Mouse (Mus musculus): ENCODE data around the gene Cacna1e. TPM values are rescaled to one million over a fixed set of nuclear protein-coding genes. Genes with fewer than 3 reads are reported as not detected.

Cacna1e gene
- polyA plus RNA-seq, 1 experiment, result not detected

DNA sequence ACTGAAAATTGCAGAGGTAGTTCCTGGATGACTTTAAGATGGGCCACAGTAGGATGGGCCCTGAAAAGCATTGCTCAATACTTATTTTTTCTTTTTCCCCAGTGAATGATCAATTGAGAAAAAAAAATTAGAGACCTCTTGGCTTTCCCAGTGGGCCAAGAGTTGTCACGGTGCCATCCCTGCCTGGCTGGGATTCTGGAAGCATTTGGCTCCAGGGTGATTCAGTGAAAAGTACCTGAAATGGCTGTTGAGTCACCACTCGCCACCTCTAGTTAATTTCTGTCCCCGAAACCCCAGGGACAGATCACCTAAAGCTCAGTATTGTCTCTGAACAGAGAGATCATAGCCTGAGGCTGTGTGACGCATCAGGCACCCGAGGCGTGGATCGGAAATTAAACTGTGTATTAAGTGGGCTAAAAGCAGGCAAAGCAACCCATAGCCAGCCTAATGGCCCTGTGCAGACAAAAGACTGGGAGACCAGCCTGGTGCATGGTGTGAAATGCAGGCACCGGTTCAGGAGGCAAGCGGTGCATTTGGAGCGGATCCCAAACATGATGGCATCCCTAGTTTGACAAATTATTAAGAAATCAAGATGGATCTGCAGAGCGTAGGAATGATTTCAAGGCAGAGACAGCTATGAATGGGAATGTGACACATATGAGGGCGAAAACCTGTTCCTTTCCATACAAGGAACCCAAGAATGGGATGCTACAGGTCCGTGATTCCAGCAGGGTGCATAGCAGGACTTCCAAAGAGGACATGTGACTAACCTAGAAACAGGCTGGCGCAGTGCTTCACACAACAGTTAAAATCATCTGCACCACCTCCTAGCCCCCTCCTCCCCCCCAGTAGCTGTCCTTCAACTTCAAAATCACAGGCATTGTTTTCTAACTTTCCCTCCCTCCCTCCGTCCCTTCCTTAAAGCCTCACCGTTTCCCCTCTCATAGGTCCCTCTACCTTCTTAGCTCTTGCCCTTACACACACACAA is 261.3 kb downstream of the Cacna1e start:
- Histone ChIP-seq H3K4me1 (ENCODE audit: control insufficient read depth, insufficient read depth, low read length) (no peaks in the 10 kb centered on the region), H3K27ac (ENCODE audit: insufficient read depth, low read depth, low read length) (no peak overlapping the region), H3K4me3 (ENCODE audit: insufficient read depth, low read length) (no peak overlapping the region)
- TF ChIP-seq CTCF (IDR thresholded peaks at IDR 0.05; ENCODE audit: low read depth, low read length), result no peak
- no peak for TF ChIP-seq POLR2A (IDR thresholded peaks at IDR 0.05; ENCODE audit: borderline replicate concordance, low read depth, low read length)

GRCm38 (mm10) chr1:154617743-154618455 is 266.4 kb downstream of the Cacna1e start:
- Histone ChIP-seq H3K27ac (ENCODE audit: insufficient read depth, low read depth, low read length) (no peak overlapping the region), H3K4me3 (ENCODE audit: insufficient read depth, low read length) (no peak overlapping the region), H3K4me1 (ENCODE audit: control insufficient read depth, insufficient read depth, low read length) (no peaks in the 10 kb centered on the region)
- TF ChIP-seq CTCF (IDR thresholded peaks at IDR 0.05; ENCODE audit: low read depth, low read length) (no peak), POLR2A (IDR thresholded peaks at IDR 0.05; ENCODE audit: borderline replicate concordance, low read depth, low read length) (no peak)

- no peak for TF ChIP-seq CTCF (IDR thresholded peaks at IDR 0.05; ENCODE audit: low read depth, low read length)
- no peak for TF ChIP-seq POLR2A (IDR thresholded peaks at IDR 0.05; ENCODE audit: borderline replicate concordance, low read depth, low read length)
- H3K4me3 ChIP-seq (ENCODE audit: insufficient read depth, low read length), result no peak overlapping the region
- no peaks in the 10 kb centered on the region for H3K4me1 ChIP-seq (ENCODE audit: control insufficient read depth, insufficient read depth, low read length)
- H3K27ac ChIP-seq (ENCODE audit: insufficient read depth, low read depth, low read length), result no peak overlapping the region
Observed at GRCm38 (mm10) chr1:154615759-154616158, 268.5 kb downstream of the Cacna1e start.

DNA sequence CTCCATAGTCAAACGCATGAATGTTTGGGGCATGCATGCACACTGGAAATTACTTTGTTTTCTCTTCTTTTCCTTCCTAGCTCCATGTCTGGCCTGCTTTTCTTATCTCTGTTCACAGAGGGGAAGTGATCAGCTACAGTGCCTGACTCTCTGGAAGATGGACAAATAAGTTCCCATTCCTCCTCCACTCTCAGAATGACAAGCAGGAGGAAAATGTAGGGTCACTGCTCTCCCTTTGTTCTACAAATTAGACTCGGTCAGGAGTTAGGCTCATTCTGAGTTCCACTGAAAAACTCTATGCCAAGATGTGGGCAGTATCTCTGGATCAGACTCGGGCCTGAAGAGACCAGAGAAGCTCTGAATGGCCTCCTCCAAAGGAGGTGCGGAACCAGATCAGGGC is 275.8 kb downstream of the Cacna1e start:
- H3K4me3 ChIP-seq (ENCODE audit: insufficient read depth, low read length), result no peak overlapping the region
- H3K4me1 ChIP-seq (ENCODE audit: control insufficient read depth, insufficient read depth, low read length), result no peaks in the 10 kb centered on the region
- H3K27ac ChIP-seq (ENCODE audit: insufficient read depth, low read depth, low read length), result no peak overlapping the region
- TF ChIP-seq POLR2A (IDR thresholded peaks at IDR 0.05; ENCODE audit: borderline replicate concordance, low read depth, low read length), result no peak
- TF ChIP-seq CTCF (IDR thresholded peaks at IDR 0.05; ENCODE audit: low read depth, low read length), result no peak

DNA sequence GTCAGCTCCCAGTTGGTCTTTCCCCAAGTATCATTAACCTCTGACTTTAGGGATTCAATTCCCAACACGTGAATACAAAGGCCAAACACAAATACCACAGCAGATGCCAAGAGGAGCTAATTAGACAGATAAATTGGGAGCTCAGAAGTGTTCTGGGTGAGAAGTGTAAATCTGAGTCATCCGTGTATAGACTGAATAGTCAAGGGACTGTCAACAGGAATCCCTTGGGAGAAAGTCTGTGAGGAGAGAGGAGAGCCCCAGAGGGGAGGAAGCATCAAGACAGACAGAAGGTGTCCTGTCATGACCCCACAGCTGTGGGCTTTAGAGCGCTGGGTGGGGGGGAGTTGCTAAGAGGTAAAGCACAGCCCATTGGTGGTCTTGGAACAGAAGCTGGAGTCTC is 276.9 kb downstream of the Cacna1e start:
- H3K27ac ChIP-seq (ENCODE audit: insufficient read depth, low read depth, low read length), result no peak overlapping the region
- H3K4me3 ChIP-seq (ENCODE audit: insufficient read depth, low read length), result no peak overlapping the region
- no peaks in the 10 kb centered on the region for H3K4me1 ChIP-seq (ENCODE audit: control insufficient read depth, insufficient read depth, low read length)
- TF ChIP-seq CTCF (IDR thresholded peaks at IDR 0.05; ENCODE audit: low read depth, low read length) (no peak), POLR2A (IDR thresholded peaks at IDR 0.05; ENCODE audit: borderline replicate concordance, low read depth, low read length) (no peak)

DNA sequence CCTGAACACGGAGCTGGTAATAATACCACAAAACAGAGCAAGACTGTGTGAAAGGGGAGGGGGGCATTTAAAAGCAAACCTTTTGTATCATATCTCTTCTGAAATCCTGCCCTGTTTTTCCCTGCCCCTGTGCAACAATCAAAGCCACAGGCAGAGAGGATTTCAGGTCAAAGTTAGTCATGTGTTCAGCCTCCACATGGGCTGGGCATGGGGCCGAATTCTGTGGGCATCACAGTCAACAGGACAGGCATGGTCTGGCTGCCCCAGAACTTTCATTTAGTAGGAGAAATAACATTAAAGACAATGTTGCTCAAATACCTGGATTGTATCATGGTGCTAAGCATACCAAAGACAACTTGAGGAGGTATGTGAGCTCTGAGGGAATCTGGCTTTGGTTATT is 278.7 kb downstream of the Cacna1e start:
- Histone ChIP-seq H3K4me1 (ENCODE audit: control insufficient read depth, insufficient read depth, low read length) (no peaks in the 10 kb centered on the region), H3K4me3 (ENCODE audit: insufficient read depth, low read length) (no peak overlapping the region), H3K27ac (ENCODE audit: insufficient read depth, low read depth, low read length) (no peak overlapping the region)
- TF ChIP-seq POLR2A (IDR thresholded peaks at IDR 0.05; ENCODE audit: borderline replicate concordance, low read depth, low read length) (no peak), CTCF (IDR thresholded peaks at IDR 0.05; ENCODE audit: low read depth, low read length) (no peak)

DNA sequence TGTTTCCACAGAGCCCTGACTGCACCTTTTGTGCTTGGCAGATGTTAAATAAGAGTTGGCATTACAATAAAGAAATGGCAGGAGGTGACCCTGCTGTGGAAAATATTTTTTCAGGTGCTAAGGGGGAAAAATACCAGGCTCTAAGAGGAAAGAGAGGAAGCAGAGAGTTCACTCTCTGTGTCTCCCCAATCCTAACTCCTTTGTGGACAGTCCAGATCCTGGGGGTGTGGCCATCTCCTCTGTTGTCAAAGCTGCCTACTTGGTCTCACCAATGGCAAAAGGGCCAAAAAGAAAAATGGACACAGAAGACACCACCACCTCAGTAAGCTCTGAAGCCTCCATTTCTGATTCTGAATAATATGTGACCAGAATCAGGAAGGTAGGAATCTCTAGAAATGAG is 280.5 kb downstream of the Cacna1e start:
- no peak overlapping the region for H3K4me3 ChIP-seq (ENCODE audit: insufficient read depth, low read length)
- TF ChIP-seq POLR2A (IDR thresholded peaks at IDR 0.05; ENCODE audit: borderline replicate concordance, low read depth, low read length) (no peak), CTCF (IDR thresholded peaks at IDR 0.05; ENCODE audit: low read depth, low read length) (no peak)
- no peaks in the 10 kb centered on the region for H3K4me1 ChIP-seq (ENCODE audit: control insufficient read depth, insufficient read depth, low read length)
- no peak overlapping the region for H3K27ac ChIP-seq (ENCODE audit: insufficient read depth, low read depth, low read length)

DNA sequence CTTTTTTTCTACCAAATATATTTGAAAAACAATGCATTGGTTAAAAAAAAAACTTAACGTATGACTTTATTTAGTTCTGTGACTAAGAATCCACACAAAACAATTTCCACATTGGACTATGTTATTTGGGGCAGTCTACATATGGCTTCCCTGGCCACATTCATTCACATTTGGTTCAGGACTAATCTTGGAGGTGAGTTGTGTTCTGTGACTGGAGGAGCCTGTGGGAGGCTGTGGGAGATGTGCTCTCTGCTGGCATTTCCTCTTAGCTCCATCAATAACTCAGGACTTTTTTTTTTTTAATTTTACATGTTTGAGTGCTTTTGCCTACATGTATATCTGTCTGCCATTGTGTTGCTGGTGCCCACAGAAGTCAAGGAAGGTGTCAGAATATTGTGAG is 281.8 kb downstream of the Cacna1e start:
- no peak overlapping the region for H3K27ac ChIP-seq (ENCODE audit: insufficient read depth, low read depth, low read length)
- TF ChIP-seq POLR2A (IDR thresholded peaks at IDR 0.05; ENCODE audit: borderline replicate concordance, low read depth, low read length), result no peak
- TF ChIP-seq CTCF (IDR thresholded peaks at IDR 0.05; ENCODE audit: low read depth, low read length), result no peak
- H3K4me1 ChIP-seq (ENCODE audit: control insufficient read depth, insufficient read depth, low read length), result no peaks in the 10 kb centered on the region
- H3K4me3 ChIP-seq (ENCODE audit: insufficient read depth, low read length), result no peak overlapping the region

GRCm38 (mm10) chr1:154582516-154582915 is 301.8 kb downstream of the Cacna1e start:
- Histone ChIP-seq H3K4me3 (ENCODE audit: insufficient read depth, low read length) (no peak overlapping the region), H3K4me1 (ENCODE audit: control insufficient read depth, insufficient read depth, low read length) (no peaks in the 10 kb centered on the region), H3K27ac (ENCODE audit: insufficient read depth, low read depth, low read length) (no peak overlapping the region)
- TF ChIP-seq CTCF (IDR thresholded peaks at IDR 0.05; ENCODE audit: low read depth, low read length) (no peak), POLR2A (IDR thresholded peaks at IDR 0.05; ENCODE audit: borderline replicate concordance, low read depth, low read length) (no peak)

GRCm38 (mm10) chr1:154579929-154580328 is 304.4 kb downstream of the Cacna1e start:
- Histone ChIP-seq H3K27ac (ENCODE audit: insufficient read depth, low read depth, low read length) (no peak overlapping the region), H3K4me3 (ENCODE audit: insufficient read depth, low read length) (no peak overlapping the region), H3K4me1 (ENCODE audit: control insufficient read depth, insufficient read depth, low read length) (no peaks in the 10 kb centered on the region)
- TF ChIP-seq CTCF (IDR thresholded peaks at IDR 0.05; ENCODE audit: low read depth, low read length) (no peak), POLR2A (IDR thresholded peaks at IDR 0.05; ENCODE audit: borderline replicate concordance, low read depth, low read length) (no peak)

Data from bone marrow macrophage, adult 2 months (primary cell).